Mouse (Mus musculus) CH12.LX (cell line): ENCODE measurements around the gene Serpinb9.

Experiments used
- CTCF ChIP-seq, 2 experiments: IDR thresholded peaks in 1 of 2; conservative IDR thresholded peaks in 1 of 2; 2 replicates each; pipeline ENCODE4 v1.5.1; 2011 to 2012; ENCODE audit warnings: low read depth in 2 of 2, low read length in 2 of 2, improper control_type of control experiment in 1 of 2, inconsistent platforms in 1 of 2, mild to moderate bottlenecking in 1 of 2, moderate library complexity in 1 of 2
- E2F4 ChIP-seq: IDR thresholded peaks from 2 replicates; pipeline ENCODE4 v1.6.1; 2011; ENCODE audit warnings: low read depth, low read length, improper control_type of control experiment; ENCODE audit not compliant: insufficient replicate concordance
- ELF1 ChIP-seq: IDR thresholded peaks from 2 replicates; pipeline ENCODE4 v1.6.1; 2014; ENCODE audit warnings: low read depth, mild to moderate bottlenecking, inconsistent platforms, low read length, improper control_type of control experiment
- EP300 ChIP-seq: IDR thresholded peaks from 2 replicates; pipeline ENCODE4 v1.6.1; 2011; ENCODE audit warnings: low read length, improper control_type of control experiment
- HCFC1 ChIP-seq: IDR thresholded peaks from 2 replicates; pipeline ENCODE4 v1.6.1; 2012; ENCODE audit warnings: low read depth, mild to moderate bottlenecking, inconsistent platforms, low read length, improper control_type of control experiment
- POLR2A ChIP-seq: IDR thresholded peaks from 2 replicates; pipeline ENCODE4 v1.6.1; 2011; ENCODE audit warnings: low read depth, mild to moderate bottlenecking, improper control_type of control experiment, low read length
- POLR2AphosphoS2 ChIP-seq: IDR thresholded peaks from 2 replicates; pipeline ENCODE4 v1.6.1; 2011; ENCODE audit warnings: low read depth, low read length, improper control_type of control experiment
- RAD21 ChIP-seq: IDR thresholded peaks from 2 replicates; pipeline ENCODE4 v1.6.1; 2011; ENCODE audit warnings: low read depth, mild to moderate bottlenecking, low read length, improper control_type of control experiment, moderate library complexity
- ZKSCAN1 ChIP-seq: IDR thresholded peaks from 2 replicates; pipeline ENCODE4 v1.6.1; 2012; ENCODE audit warnings: low read depth, inconsistent platforms, low read length, improper control_type of control experiment, borderline replicate concordance

GRCm38 (mm10) chr13:32966116-32966515, 36.9 kb upstream of the Serpinb9 start:
- TF ChIP-seq RAD21 (no peak), E2F4 (no peak), POLR2A (no peak), ZKSCAN1 (no peak), ELF1 (no peak), CTCF (conservative IDR thresholded peaks at IDR 0.05 in 1 of 2, IDR thresholded peaks at IDR 0.05 in 1 of 2; ENCODE audit: low read depth in 2 of 2, low read length in 2 of 2) (no peak), HCFC1 (no peak), POLR2AphosphoS2 (no peak), EP300 (no peak)
